Mouse (Mus musculus) cerebellum, adult 2 months (tissue): ENCODE results near the gene H6pd. TPM values are rescaled to one million over a fixed set of nuclear protein-coding genes. Genes with fewer than 3 reads are reported as not detected.

Experiments
- DNase-seq, 2 experiments: peaks; one replicate each; pipeline ENCODE4 v3.0.0; 2021
- H3K27ac ChIP-seq: fragments of 200-500 bp; 2 replicates; pipeline ENCODE4 v1.5.1; 2012; ENCODE audit warnings: low read length, control low read depth, inconsistent platforms; ENCODE audit not compliant: insufficient read depth
- H3K27me3 ChIP-seq: fragments of 200-500 bp; 2 replicates; pipeline ENCODE4 v1.6.1; 2012; ENCODE audit warnings: inconsistent platforms, mild to moderate bottlenecking, low read length, moderate library complexity; ENCODE audit not compliant: control insufficient read depth, insufficient read depth
- H3K4me1 ChIP-seq: fragments of 200-500 bp; 2 replicates; pipeline ENCODE4 v1.6.1; 2011; ENCODE audit warnings: low read length; ENCODE audit not compliant: control insufficient read depth, insufficient read depth
- H3K4me3 ChIP-seq: fragments of 200-500 bp; replicated peaks from 2 replicates; pipeline ENCODE3; 2011; ENCODE audit warnings: mild to moderate bottlenecking, low read depth, low read length, control low read depth; ENCODE audit not compliant: insufficient read depth
- CTCF ChIP-seq: fragments of 200-500 bp; IDR thresholded peaks from 2 replicates; pipeline ENCODE4 v1.5.1; 2011; ENCODE audit warnings: low read depth, mild to moderate bottlenecking, control low read depth, low read length, moderate library complexity, borderline replicate concordance; ENCODE audit not compliant: insufficient read depth
- POLR2A ChIP-seq: fragments of 200-500 bp; IDR thresholded peaks from 2 replicates; pipeline ENCODE4 v1.6.1; 2011; ENCODE audit warnings: low read length, control low read depth, borderline replicate concordance; ENCODE audit not compliant: insufficient read depth
- WGBS: fragments of 180-500 bp; shearing (Covaris S2); methylation state at CpG from one replicate; pipeline ENCODE4 v1.1.7; 2018; 5-methylcytosine and 5-hydroxymethylcytosine counted together
- polyA plus RNA-seq: library from polyadenylated mRNA; depleted of rRNA; stranded (reverse); fragments of >200 nt; gene quantifications from 2 replicates; pipeline ENCODE4 v1.2.3, GENCODE M21; 2012

H6pd gene
- polyA plus RNA-seq, 1 experiment = 11.6 TPM

DNA sequence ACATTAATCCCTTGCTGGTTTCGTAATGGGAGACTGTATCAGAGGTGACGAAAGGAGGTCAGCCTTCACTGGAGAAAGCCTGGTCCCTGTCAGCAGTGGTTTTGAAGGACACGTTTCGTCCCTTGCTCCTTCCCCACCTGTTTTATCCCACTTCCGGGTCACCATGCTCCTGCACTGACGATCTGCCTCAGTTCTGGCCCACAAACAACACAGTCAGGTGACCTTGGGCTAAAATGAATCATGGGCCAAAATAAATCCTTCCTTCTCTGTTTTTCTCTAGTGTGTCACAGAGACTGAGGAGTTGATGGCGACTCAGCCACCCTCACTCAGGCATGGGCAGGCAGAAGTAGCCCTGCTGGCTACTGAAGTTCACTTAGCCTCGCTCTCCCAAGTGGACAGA is 33.5 kb downstream of the H6pd start:
- no peak overlapping the region for H3K4me3 ChIP-seq
- 77% methylated on average over 8 of the region's 8 CpGs for WGBS
- TF ChIP-seq CTCF (no peak), POLR2A (no peak)
- H3K27ac ChIP-seq = no peak overlapping the region
- no peaks in the 10 kb centered on the region for H3K27me3 ChIP-seq
- DNase-seq = no peak
- H3K4me1 ChIP-seq = peaks cover 15% of the 10 kb centered on the region

DNA sequence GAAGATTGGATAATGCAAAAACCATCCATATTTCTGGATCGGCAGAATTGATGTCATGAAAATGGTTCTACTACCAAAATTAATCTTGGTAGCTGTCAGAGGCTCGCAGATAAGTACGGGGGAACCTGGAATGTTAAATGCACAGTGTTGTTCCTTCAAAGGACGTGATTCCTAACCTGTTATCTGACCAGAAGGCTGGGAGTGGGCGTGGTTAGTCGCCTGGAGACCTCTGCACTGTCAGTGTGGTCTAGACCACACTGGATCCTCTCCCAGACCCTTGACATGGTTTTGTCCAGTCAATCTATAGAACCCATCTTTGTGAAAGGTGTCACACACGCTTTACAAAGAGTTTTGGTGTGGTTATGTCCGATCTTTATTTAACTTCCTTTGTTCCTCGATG is 37.4 kb downstream of the H6pd start:
- H3K27ac ChIP-seq = no peak overlapping the region
- peaks cover 8% of the 10 kb centered on the region for H3K4me1 ChIP-seq
- no peaks in the 10 kb centered on the region for H3K27me3 ChIP-seq
- 85% methylated on average over 9 of the region's 9 CpGs for WGBS
- H3K4me3 ChIP-seq = no peak overlapping the region
- TF ChIP-seq POLR2A (no peak), CTCF (no peak)
- DNase-seq = no peak

DNA sequence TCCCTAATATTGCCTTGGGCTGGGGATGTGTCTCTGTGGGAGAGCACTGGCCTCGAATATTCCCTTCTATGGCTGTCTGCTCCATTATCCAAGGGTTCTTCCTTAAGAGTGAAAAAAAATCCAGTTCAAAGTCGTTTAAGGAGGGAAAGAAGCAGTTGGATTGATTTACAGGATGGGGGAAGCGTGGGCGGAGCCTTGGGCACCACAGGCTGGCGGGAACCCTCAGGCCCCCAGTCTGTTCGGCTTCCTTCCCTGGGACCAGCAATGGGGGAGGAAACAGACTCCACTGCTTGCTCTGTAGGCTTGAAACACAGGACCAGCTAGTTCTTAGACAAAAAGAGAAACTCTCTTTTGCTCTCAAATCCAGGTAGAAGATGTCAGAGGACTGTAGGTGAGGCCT is 40.3 kb downstream of the H6pd start:
- no peak for TF ChIP-seq CTCF
- TF ChIP-seq POLR2A = no peak
- DNase-seq = no peak
- Histone ChIP-seq H3K27ac (no peak overlapping the region), H3K4me1 (peaks cover 11% of the 10 kb centered on the region), H3K27me3 (no peaks in the 10 kb centered on the region), H3K4me3 (no peak overlapping the region)
- WGBS = 75% methylated on average over 6 of the region's 6 CpGs

DNA sequence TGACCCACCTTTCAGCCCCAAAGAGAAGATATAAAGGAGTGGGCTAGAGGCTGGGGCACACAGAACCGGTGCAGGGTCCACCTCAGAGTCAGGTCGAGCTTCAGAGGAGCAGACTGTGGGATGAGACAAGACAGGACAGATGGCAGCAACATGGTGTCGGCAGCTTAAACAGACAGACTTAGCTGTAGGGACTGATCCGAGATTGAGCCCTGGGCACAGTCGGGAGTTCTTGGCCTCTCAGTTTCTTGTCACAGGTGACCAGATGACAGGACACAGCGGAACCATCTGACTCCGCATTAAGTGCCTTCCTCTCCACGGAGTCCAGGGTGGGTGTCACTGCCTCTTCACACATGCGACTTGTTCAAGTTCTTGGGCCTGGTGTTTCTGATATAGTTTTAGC is 41.9 kb downstream of the H6pd start:
- 26% methylated on average over 9 of the region's 9 CpGs for WGBS
- H3K4me1 ChIP-seq = peaks cover 11% of the 10 kb centered on the region
- no peak overlapping the region for H3K27ac ChIP-seq
- no peaks in the 10 kb centered on the region for H3K27me3 ChIP-seq
- H3K4me3 ChIP-seq = no peak overlapping the region
- no peak for DNase-seq
- TF ChIP-seq CTCF = no peak

DNA sequence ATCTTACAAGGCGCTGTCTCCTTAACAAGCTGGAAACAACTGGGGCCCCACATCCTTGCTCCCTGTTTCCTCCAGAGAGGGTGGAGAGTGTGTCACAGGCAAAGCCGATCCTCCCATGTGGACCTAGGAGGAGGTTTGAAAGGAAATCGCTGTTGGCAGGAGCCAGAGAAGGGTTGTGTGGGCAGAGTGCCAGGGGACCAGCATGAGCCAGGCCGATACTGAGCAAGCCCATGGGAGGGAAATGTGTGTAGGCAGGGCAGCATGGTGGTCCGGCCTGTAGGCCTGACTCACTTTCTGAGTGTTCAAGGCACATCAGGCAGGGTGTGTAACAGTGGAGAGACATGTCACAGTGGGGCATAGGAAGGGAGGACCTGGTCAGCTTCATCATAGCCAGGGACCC is 42.6 kb downstream of the H6pd start:
- no peak for TF ChIP-seq CTCF
- no peak for TF ChIP-seq POLR2A
- WGBS = 29% methylated on average over 5 of the region's 5 CpGs
- peak; percentile 59 to 60 for DNase-seq
- H3K4me3 ChIP-seq = no peak overlapping the region
- H3K27me3 ChIP-seq = no peaks in the 10 kb centered on the region
- peaks cover 11% of the 10 kb centered on the region for H3K4me1 ChIP-seq
- H3K27ac ChIP-seq = no peak overlapping the region

DNA sequence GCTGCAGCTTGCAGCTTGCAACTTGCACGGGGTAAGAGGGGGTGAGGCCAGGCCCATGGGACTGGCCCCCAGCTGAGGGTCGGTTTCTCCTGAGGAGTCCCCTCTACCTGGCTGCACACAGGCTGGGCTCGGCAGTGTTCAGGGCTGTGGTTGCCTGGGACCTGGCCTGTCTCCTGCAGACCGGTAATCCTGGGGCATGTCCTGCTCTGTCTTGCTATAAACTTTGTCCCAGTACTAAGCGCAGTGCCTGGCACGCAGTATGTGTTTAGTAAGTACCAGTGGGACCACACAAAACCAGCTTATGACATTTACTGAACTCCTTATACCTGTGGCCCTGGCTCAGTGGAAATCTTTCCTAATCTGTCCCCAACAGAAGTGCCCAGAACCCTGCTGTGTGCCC is 43.2 kb downstream of the H6pd start:
- TF ChIP-seq CTCF (no peak), POLR2A (no peak)
- no peak overlapping the region for H3K4me3 ChIP-seq
- no peak for DNase-seq
- no peak overlapping the region for H3K27ac ChIP-seq
- WGBS = 87% methylated on average over 6 of the region's 6 CpGs
- H3K4me1 ChIP-seq = peaks cover 11% of the 10 kb centered on the region
- no peaks in the 10 kb centered on the region for H3K27me3 ChIP-seq

DNA sequence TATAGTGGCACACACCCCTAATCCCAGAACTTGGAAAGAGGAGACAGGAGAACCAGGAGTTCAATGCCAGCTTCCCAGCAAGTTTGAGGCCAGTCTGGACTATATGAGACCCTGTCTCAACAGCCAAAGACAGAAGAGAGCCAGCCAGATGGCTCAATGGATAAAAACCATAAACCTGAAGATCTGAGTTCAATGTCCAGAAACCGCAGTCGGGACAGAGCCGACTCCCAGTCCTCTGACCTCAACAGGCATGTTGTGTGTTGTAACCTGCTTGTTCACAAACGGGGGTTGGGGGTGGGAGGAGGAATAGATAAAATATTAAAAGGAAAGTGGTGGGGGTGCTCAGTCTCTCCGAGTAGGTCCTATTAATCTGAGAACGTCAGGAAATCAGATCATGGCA is 43.6 kb downstream of the H6pd start:
- 87% methylated on average over 6 of the region's 6 CpGs for WGBS
- H3K4me1 ChIP-seq = peaks cover 11% of the 10 kb centered on the region
- DNase-seq = no peak
- H3K27me3 ChIP-seq = no peaks in the 10 kb centered on the region
- no peak overlapping the region for H3K27ac ChIP-seq
- TF ChIP-seq CTCF (no peak), POLR2A (no peak)
- H3K4me3 ChIP-seq = no peak overlapping the region

DNA sequence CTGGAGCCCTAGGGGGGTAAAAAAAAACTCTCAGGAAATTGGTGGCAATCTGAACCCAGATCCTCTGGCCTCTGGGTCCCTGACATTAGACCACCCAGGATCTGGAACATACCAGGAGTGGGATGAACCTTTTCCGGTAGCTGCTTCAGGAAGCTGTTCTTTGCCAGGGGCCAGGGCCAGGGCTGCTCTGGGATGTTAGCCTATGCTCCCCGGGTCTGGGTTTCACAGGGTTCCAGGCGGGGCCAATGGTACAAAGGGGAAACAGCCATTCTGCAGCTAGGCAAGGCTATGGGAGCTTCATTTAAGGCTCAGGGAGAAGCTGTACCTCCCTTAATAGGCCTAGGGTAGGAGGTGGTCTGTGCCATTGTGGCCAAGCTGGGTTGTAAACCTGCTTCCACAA is 44.1 kb downstream of the H6pd start:
- WGBS = 73% methylated on average over 3 of the region's 3 CpGs
- H3K27ac ChIP-seq = no peak overlapping the region
- no peak for TF ChIP-seq POLR2A
- no peak for TF ChIP-seq CTCF
- no peak overlapping the region for H3K4me3 ChIP-seq
- H3K27me3 ChIP-seq = no peaks in the 10 kb centered on the region
- no peak for DNase-seq
- peaks cover 11% of the 10 kb centered on the region for H3K4me1 ChIP-seq
